Mouse (Mus musculus) kidney, embryonic 14.5 days (tissue): ENCODE data around the gene Col26a1. TPM values are rescaled to one million over a fixed set of nuclear protein-coding genes. Genes with fewer than 3 reads are reported as not detected.
A peak's percentile ranks its signal among the peaks of the same experiment; 100 is the strongest.

Experiments used
- ATAC-seq: fragments of 200-750 bp; cut with Nextera tagmentation; 2 replicates; pipeline ENCODE4 v1.8.0; 2017; ENCODE audit warnings: moderate number of reproducible peaks, mild to moderate bottlenecking, moderate TSS enrichment, moderate library complexity; ENCODE audit not compliant: low FRiP score, low TSS enrichment
- H3K27ac ChIP-seq: fragments of 300-500 bp; sonication (generic); 2 replicates; pipeline ENCODE4 v1.5.1; 2014; ENCODE audit warnings: low read depth, mild to moderate bottlenecking, low read length, moderate library complexity, mixed read lengths
- H3K27me3 ChIP-seq: fragments of 300-500 bp; sonication (generic); 2 replicates; pipeline ENCODE4 v1.6.1; 2014; ENCODE audit warnings: mild to moderate bottlenecking, low read length; ENCODE audit not compliant: control insufficient read depth, insufficient read depth
- H3K36me3 ChIP-seq: fragments of 300-500 bp; sonication (generic); 2 replicates; pipeline ENCODE4 v1.6.1; 2014; ENCODE audit warnings: low read length, mixed read lengths; ENCODE audit not compliant: control insufficient read depth, insufficient read depth
- H3K4me1 ChIP-seq: fragments of 300-500 bp; sonication (generic); 2 replicates; pipeline ENCODE4 v1.6.1; 2014; ENCODE audit warnings: low read length, mixed read lengths; ENCODE audit not compliant: control insufficient read depth, insufficient read depth
- H3K4me2 ChIP-seq: fragments of 300-500 bp; sonication (generic); replicated peaks from 2 replicates; pipeline ENCODE4 v1.6.1; 2014; ENCODE audit warnings: low read depth, mild to moderate bottlenecking, low read length
- H3K4me3 ChIP-seq: fragments of 300-500 bp; sonication (generic); 2 replicates; pipeline ENCODE4 v1.5.1; 2014; ENCODE audit warnings: mild to moderate bottlenecking, low read length
- H3K9ac ChIP-seq: fragments of 300-500 bp; sonication (generic); 2 replicates; pipeline ENCODE4 v1.6.1; 2014; ENCODE audit warnings: low read depth, mild to moderate bottlenecking, low read length, moderate library complexity
- H3K9me3 ChIP-seq: fragments of 300-500 bp; sonication (generic); 2 replicates; pipeline ENCODE4 v1.6.1; 2016; ENCODE audit warnings: low read length; ENCODE audit not compliant: control insufficient read depth
- WGBS: fragments of 180-500 bp; shearing (Covaris S2); extraction: QIAGEN DNeasy Blood & Tissue Kit; methylation state at CpG from one replicate; pipeline ENCODE4 v1.1.7; 2014; 5-methylcytosine and 5-hydroxymethylcytosine counted together
- polyA plus RNA-seq: library from polyadenylated mRNA; unstranded; fragments of >200 nt; fragmentation: Nextera tagmentation; extraction: Ambion mirVana; gene quantifications from 2 replicates; pipeline ENCODE4 v1.2.1, GENCODE M21; 2014

Col26a1 gene
- polyA plus RNA-seq, 1 experiment from 2014 or later: 44.0 TPM

- Histone ChIP-seq H3K4me3 (no peak overlapping the region), H3K4me2 (no peak overlapping the region), H3K36me3 (peaks cover 28% of the 10 kb centered on the region), H3K9me3 (no peaks in the 10 kb centered on the region), H3K27ac (no peak overlapping the region), H3K9ac (no peak overlapping the region), H3K4me1 (no peaks in the 10 kb centered on the region), H3K27me3 (no peaks in the 10 kb centered on the region)
- 91% methylated on average over 3 of the region's 3 CpGs for WGBS
- ATAC-seq: no peak
These were observed 31.2 kb upstream of the Col26a1 start for GRCm38 (mm10) chr5:136914183-136914582.

GRCm38 (mm10) chr5:136907991-136908857 lies 25.2 kb upstream of the Col26a1 start, which contains the start of gene Ift22:
TSS of gene Ift22 (plus strand) at chr5:136908150.
- Histone ChIP-seq H3K4me1 (0 out of 2 replicates have a peak, but pooled peaks cover 4% of the 10 kb centered on the region), H3K27ac (no peak within 1 kb of the TSS), H3K27me3 (no peaks in the 10 kb centered on the region), H3K36me3 (peaks cover 23% of the 10 kb centered on the region), H3K9me3 (no peaks in the 10 kb centered on the region), H3K4me3 (peak within 1 kb of the TSS; percentile 73), H3K4me2 (peak within 1 kb of the TSS; percentile 59), H3K9ac (peak within 1 kb of the TSS; percentile 68)
- WGBS: 9% methylated on average over 32 of the region's 32 CpGs
- peak; percentile 94 for ATAC-seq

DNA sequence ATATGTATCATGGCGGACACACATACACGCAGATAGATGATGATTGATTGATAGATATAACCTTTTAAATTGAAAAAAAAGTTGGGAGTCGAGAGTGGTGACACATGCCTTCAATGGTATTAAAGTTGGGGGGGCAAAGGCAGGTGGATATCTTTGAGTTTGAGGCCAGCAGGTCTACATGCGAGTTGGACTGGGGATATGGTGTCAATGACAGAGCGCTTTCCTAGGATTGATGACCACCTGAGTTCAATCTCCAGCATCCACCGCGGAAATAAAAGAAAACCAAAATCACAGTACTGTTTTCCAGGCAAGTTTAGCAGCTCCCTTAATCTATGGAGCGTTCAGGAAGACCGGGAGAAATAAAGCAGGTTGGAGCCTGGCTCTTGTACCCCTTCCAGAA lies 24.6 kb upstream of the Col26a1 start:
- peak; percentile 24; the same call in 1 of the 2 replicates for ATAC-seq
- 43% methylated on average over 9 of the region's 9 CpGs for WGBS
- Histone ChIP-seq H3K9ac (peak overlapping the region; percentile 52; the same call in 1 of the 2 replicates), H3K27ac (no peak overlapping the region), H3K9me3 (no peaks in the 10 kb centered on the region), H3K36me3 (peaks cover 16% of the 10 kb centered on the region), H3K4me1 (0 out of 2 replicates have a peak, but pooled peaks cover 4% of the 10 kb centered on the region), H3K27me3 (no peaks in the 10 kb centered on the region), H3K4me2 (peak overlapping the region; percentile 59), H3K4me3 (peak overlapping the region; percentile 73)

GRCm38 (mm10) chr5:136905630-136906029 lies 22.6 kb upstream of the Col26a1 start:
- WGBS: 56% methylated on average over 7 of the region's 7 CpGs
- H3K4me1 ChIP-seq: 0 out of 2 replicates have a peak, but pooled peaks cover 4% of the 10 kb centered on the region
- H3K9me3 ChIP-seq: no peaks in the 10 kb centered on the region
- H3K36me3 ChIP-seq: no peaks in the 10 kb centered on the region
- ATAC-seq: no peak
- no peak overlapping the region for H3K9ac ChIP-seq
- H3K4me2 ChIP-seq: no peak overlapping the region
- H3K27ac ChIP-seq: no peak overlapping the region
- no peak overlapping the region for H3K4me3 ChIP-seq
- H3K27me3 ChIP-seq: no peaks in the 10 kb centered on the region

- Histone ChIP-seq H3K4me1 (0 out of 2 replicates have a peak, but pooled peaks cover 4% of the 10 kb centered on the region), H3K36me3 (no peaks in the 10 kb centered on the region), H3K4me2 (no peak overlapping the region), H3K27ac (no peak overlapping the region), H3K27me3 (no peaks in the 10 kb centered on the region), H3K9me3 (no peaks in the 10 kb centered on the region), H3K4me3 (no peak overlapping the region), H3K9ac (no peak overlapping the region)
- WGBS: 57% methylated on average over 3 of the region's 3 CpGs
- no peak for ATAC-seq
These were observed 21.6 kb upstream of the Col26a1 start for GRCm38 (mm10) chr5:136904621-136905020.

- Histone ChIP-seq H3K4me3 (no peak overlapping the region), H3K27ac (no peak overlapping the region), H3K36me3 (no peaks in the 10 kb centered on the region), H3K9me3 (no peaks in the 10 kb centered on the region), H3K4me1 (no peaks in the 10 kb centered on the region), H3K9ac (no peak overlapping the region), H3K4me2 (no peak overlapping the region; the same call in 1 of the 2 replicates), H3K27me3 (no peaks in the 10 kb centered on the region)
- ATAC-seq: no peak
- WGBS: 59% methylated on average over 10 of the region's 10 CpGs
These were observed 12.5 kb upstream of the Col26a1 start for GRCm38 (mm10) chr5:136895529-136895963.

DNA sequence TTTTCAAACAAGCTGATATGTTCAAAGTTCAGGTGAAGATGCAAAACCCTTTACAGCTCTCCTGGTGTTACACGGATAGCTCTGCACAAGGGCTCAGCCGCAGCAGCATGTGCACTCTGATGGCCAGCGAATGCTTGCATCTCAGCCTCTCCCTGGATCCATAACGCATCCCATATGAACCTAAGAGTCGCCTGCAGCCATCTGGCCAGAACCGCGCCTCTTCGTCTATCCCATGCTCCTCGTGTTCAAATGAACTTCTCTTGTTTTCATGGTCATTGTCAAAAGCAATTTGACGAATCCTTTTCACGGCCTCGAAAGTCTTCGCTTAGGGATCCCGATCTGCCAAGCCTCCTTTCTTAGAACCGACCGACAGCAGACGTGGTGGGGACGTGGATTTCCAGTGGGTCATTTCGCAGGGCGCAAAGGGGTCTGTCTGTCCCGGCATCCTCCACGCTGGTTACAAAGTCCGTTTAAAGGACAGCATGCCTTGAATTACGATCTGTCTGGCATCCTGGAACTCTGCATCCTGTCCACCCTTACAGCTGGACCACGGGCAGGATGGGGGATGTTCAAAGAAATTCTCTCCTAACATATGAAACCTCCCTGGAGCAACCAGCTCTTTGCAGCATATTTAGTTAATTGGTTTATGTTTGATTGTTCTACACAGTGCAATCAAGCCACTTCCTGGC lies 12.0 kb upstream of the Col26a1 start:
- Histone ChIP-seq H3K9ac (no peak overlapping the region), H3K27ac (peak overlapping the region; percentile 44), H3K4me1 (no peaks in the 10 kb centered on the region), H3K27me3 (no peaks in the 10 kb centered on the region), H3K36me3 (no peaks in the 10 kb centered on the region), H3K9me3 (no peaks in the 10 kb centered on the region), H3K4me3 (no peak overlapping the region), H3K4me2 (peak overlapping the region; percentile 12; the same call in 1 of the 2 replicates)
- 38% methylated on average over 25 of the region's 25 CpGs for WGBS
- ATAC-seq: peak; percentile 46; the same call in 1 of the 2 replicates

DNA sequence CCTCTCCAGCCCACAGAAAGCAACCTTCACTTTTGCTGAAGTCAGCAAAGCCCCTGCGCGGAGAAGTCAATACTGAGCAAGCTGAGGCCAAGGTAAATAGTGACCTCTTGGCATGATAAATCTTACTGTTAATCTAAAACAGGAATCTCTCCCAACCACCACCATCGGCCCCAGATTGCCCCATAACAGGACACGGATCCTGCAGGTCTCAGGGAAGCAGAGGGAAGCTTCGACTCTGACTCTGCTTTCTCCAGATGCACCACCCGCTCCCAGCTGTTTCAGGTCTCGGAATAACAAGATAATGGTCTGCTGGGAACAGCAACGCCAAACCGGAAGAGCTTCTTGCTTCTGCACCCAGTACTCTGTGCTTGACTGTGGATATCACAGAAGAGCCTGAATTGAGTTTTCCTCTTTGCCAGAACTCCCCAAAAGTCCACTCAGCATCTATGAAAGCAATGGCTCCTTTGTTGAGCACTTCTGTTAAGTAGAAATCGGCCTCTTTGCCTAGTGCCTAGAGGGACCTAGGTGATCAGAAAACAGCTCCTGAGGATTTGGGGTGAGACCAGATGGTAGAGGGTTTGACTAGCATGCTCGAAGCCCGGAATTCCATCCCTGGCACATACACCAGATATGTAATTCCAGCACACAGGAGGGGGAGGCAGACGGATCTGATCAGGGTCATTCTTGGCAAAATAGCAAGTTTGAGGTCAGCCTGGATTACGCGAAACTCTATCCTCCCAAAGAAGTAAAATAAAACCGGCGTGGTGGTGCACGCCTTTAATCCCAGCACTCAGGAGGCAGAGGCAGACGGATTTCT lies 5.7 kb upstream of the Col26a1 start:
- peak overlapping the region; percentile 60 for H3K27ac ChIP-seq
- H3K36me3 ChIP-seq: no peaks in the 10 kb centered on the region
- H3K9me3 ChIP-seq: no peaks in the 10 kb centered on the region
- H3K27me3 ChIP-seq: no peaks in the 10 kb centered on the region
- H3K4me2 ChIP-seq: no peak overlapping the region; the same call in 1 of the 2 replicates
- H3K4me3 ChIP-seq: no peak overlapping the region
- peaks cover 17% of the 10 kb centered on the region for H3K4me1 ChIP-seq
- H3K9ac ChIP-seq: no peak overlapping the region
- ATAC-seq: peak; percentile 37; the same call in 1 of the 2 replicates
- WGBS: 38% methylated on average over 19 of the region's 19 CpGs
